Mouse (Mus musculus): ENCODE measurements around the gene Bloc1s3.

DNA sequence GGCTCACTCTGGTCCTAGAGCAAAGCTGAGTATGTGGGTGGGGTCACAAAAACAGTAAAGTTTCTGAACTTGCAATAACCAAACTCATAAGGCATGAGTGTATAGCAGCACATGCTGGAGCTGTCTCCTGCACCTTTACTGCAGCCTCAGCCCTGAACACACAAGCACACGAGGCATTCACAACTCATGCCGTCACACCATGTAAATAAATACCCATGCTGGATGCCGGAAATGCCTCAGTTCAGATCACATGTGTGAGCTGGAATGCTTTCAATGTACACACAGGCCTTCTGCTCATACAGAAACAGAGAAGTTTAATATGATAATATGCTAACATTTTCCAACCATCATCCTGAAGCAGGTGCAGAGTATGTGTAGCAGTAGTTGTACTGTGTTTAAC, 37.8 kb upstream of the Bloc1s3 start:
- TF ChIP-seq CTCF (IDR thresholded peaks at IDR 0.05; ENCODE audit: low read depth) (no peak), EP300 (IDR thresholded peaks at IDR 0.05; ENCODE audit: low read depth) (no peak)
